In genomic region chr2:31142505-31142904, GRCm38 (mm10) we compare ENCODE assay signal across 7 mouse cellular contexts. TPM values are rescaled to one million over a fixed set of nuclear protein-coding genes. Genes with fewer than 3 reads are reported as not detected.
DNase-seq lines count a peak whose midpoint lies in the region; ATAC-seq and TF ChIP-seq lines count a peak whose summit lies in the region.

No protein-coding gene starts in this region.

- no peak for DNase-seq in neural tube, embryonic 11.5 days (ENCODE audit: low spot score)
- no peak for DNase-seq in neural tube, embryonic 10.5 days (ENCODE audit: extremely low spot score, low spot score)
- no peak for DNase-seq in forebrain, embryonic 11.5 days (ENCODE audit: low spot score)
- peak; percentile 49 for DNase-seq in kidney, postnatal 0 days (ENCODE audit: low spot score)
- DNase-seq in frontal cortex, adult 2 months (ENCODE audit: extremely low spot score in 1 of 2, low spot score in 1 of 2) = no peak

- no peak for ATAC-seq in neural tube, embryonic 11.5 days (ENCODE audit: insufficient read depth, low FRiP score, low TSS enrichment)
- no peak for ATAC-seq in forebrain, embryonic 11.5 days (replicated peaks; ENCODE audit: low FRiP score)
- no peak for ATAC-seq in kidney, postnatal 0 days (replicated peaks; ENCODE audit: low FRiP score, low read depth)
- ATAC-seq in neural tube, embryonic 14.5 days (ENCODE audit: low read depth) = no peak
- no peak for ATAC-seq in activated CD4-positive, CD25-positive, alpha-beta regulatory T cell, adult 4 months

- no peak overlapping the region for H3K27ac ChIP-seq in neural tube, embryonic 11.5 days (ENCODE audit: low read depth, low read length)
- 0 out of 2 replicates have a peak overlapping the region, but pooled peaks have one; percentile 12 for H3K27ac ChIP-seq in forebrain, embryonic 11.5 days (ENCODE audit: low read depth, low read length)
- H3K27ac ChIP-seq in kidney, postnatal 0 days = peak overlapping the region; percentile 74
- H3K27ac ChIP-seq in neural tube, embryonic 14.5 days (ENCODE audit: low read depth, low read length) = no peak overlapping the region

- H3K4me1 ChIP-seq in neural tube, embryonic 11.5 days (ENCODE audit: control insufficient read depth, insufficient read depth, low read length) = peaks cover 10% of the 10 kb centered on the region; the same call in 1 of the 2 replicates
- peaks cover 5% of the 10 kb centered on the region; the same call in 1 of the 2 replicates for H3K4me1 ChIP-seq in forebrain, embryonic 11.5 days (replicated peaks; ENCODE audit: control insufficient read depth, insufficient read depth, low read length)
- H3K4me1 ChIP-seq in kidney, postnatal 0 days (replicated peaks; ENCODE audit: insufficient read depth, low read length) = peaks cover 2% of the 10 kb centered on the region
- H3K4me1 ChIP-seq in neural tube, embryonic 14.5 days (ENCODE audit: control insufficient read depth, insufficient read depth, low read length) = peaks cover 11% of the 10 kb centered on the region; the same call in 1 of the 2 replicates

- H3K36me3 ChIP-seq in neural tube, embryonic 11.5 days (ENCODE audit: control insufficient read depth, insufficient read depth, low read length) = no peaks in the 10 kb centered on the region; the same call in 1 of the 2 replicates
- H3K36me3 ChIP-seq in forebrain, embryonic 11.5 days (ENCODE audit: control insufficient read depth, insufficient read depth, low read length) = no peaks in the 10 kb centered on the region
- H3K36me3 ChIP-seq in kidney, postnatal 0 days (ENCODE audit: insufficient read depth, low read length) = no peaks in the 10 kb centered on the region
- peaks cover 5% of the 10 kb centered on the region; the same call in 1 of the 2 replicates for H3K36me3 ChIP-seq in neural tube, embryonic 14.5 days (ENCODE audit: control insufficient read depth, insufficient read depth, low read length)

- 38% methylated on average over 3 of the region's 3 CpGs for WGBS in neural tube, embryonic 11.5 days
- 34% methylated on average over 3 of the region's 3 CpGs for WGBS in forebrain, embryonic 11.5 days
- whole genome bisulfite sequencing in kidney, postnatal 0 days = 28% methylated on average over 3 of the region's 3 CpGs
- WGBS in neural tube, embryonic 14.5 days = 28% methylated on average over 3 of the region's 3 CpGs

- H3K9ac ChIP-seq in neural tube, embryonic 11.5 days (ENCODE audit: low read length) = peak overlapping the region; percentile 27; the same call in 1 of the 2 replicates
- peak overlapping the region; percentile 79; the same call in 1 of the 2 replicates for H3K9ac ChIP-seq in forebrain, embryonic 11.5 days (ENCODE audit: low read length)
- peak overlapping the region; percentile 86; the same call in 1 of the 2 replicates for H3K9ac ChIP-seq in kidney, postnatal 0 days (ENCODE audit: low read depth, low read length)
- H3K9ac ChIP-seq in neural tube, embryonic 14.5 days (replicated peaks; ENCODE audit: low read depth, low read length) = no peak overlapping the region; the same call in 1 of the 2 replicates

- 0 out of 2 replicates have a peak, but pooled peaks cover 2% of the 10 kb centered on the region for H3K27me3 ChIP-seq in neural tube, embryonic 11.5 days (ENCODE audit: control insufficient read depth, insufficient read depth, low read length)
- H3K27me3 ChIP-seq in forebrain, embryonic 11.5 days (ENCODE audit: control insufficient read depth, insufficient read depth, low read length) = peaks cover 2% of the 10 kb centered on the region; the same call in 1 of the 2 replicates
- no peaks in the 10 kb centered on the region for H3K27me3 ChIP-seq in kidney, postnatal 0 days (ENCODE audit: insufficient read depth, low read length)
- H3K27me3 ChIP-seq in neural tube, embryonic 14.5 days (ENCODE audit: control insufficient read depth, insufficient read depth, low read length) = no peaks in the 10 kb centered on the region

- peak; percentile 51; the same call in 1 of the 2 replicates for TF ChIP-seq CTCF in kidney, postnatal 0 days (IDR thresholded peaks at IDR 0.05; ENCODE audit: low read depth)

- peak overlapping the region; percentile 97 for H3K4me2 ChIP-seq in neural tube, embryonic 11.5 days (ENCODE audit: low read depth)
- peak overlapping the region; percentile 73 for H3K4me2 ChIP-seq in forebrain, embryonic 11.5 days (ENCODE audit: low read depth, low read length, severe bottlenecking)
- peak overlapping the region; percentile 95 for H3K4me2 ChIP-seq in kidney, postnatal 0 days (ENCODE audit: low read length)
- peak overlapping the region; percentile 90 for H3K4me2 ChIP-seq in neural tube, embryonic 14.5 days (ENCODE audit: low read depth, low read length)

- no peaks in the 10 kb centered on the region for H3K9me3 ChIP-seq in neural tube, embryonic 11.5 days (ENCODE audit: control insufficient read depth, low read length)
- H3K9me3 ChIP-seq in forebrain, embryonic 11.5 days (ENCODE audit: control insufficient read depth, low read length) = no peaks in the 10 kb centered on the region
- no peaks in the 10 kb centered on the region for H3K9me3 ChIP-seq in kidney, postnatal 0 days (replicated peaks; ENCODE audit: low read length)
- no peaks in the 10 kb centered on the region for H3K9me3 ChIP-seq in neural tube, embryonic 14.5 days (ENCODE audit: control insufficient read depth, low read length)

- H3K4me3 ChIP-seq in neural tube, embryonic 11.5 days (ENCODE audit: low read depth, low read length) = peak overlapping the region; percentile 85
- H3K4me3 ChIP-seq in forebrain, embryonic 11.5 days (ENCODE audit: low read depth, low read length) = peak overlapping the region; percentile 75
- peak overlapping the region; percentile 69 for H3K4me3 ChIP-seq in kidney, postnatal 0 days (replicated peaks; ENCODE audit: low read depth, low read length)
- H3K4me3 ChIP-seq in neural tube, embryonic 14.5 days (ENCODE audit: low read depth, low read length) = peak overlapping the region; percentile 86; the same call in 1 of the 2 replicates

RNA-seq across cellular contexts. Expression of gene Fnbp1, which starts 0.7 kb away (rescaled TPM):
- polyA plus RNA-seq in neural tube, embryonic 11.5 days (2014; fragmentation: Nextera tagmentation; extraction: Ambion mirVana) = 15.4 and 17.6 TPM in 2 replicates
- polyA plus RNA-seq in forebrain, embryonic 11.5 days (2014; fragmentation: Nextera tagmentation; extraction: Ambion mirVana) = 15.9 and 17.3 TPM in 2 replicates
- 12.3 and 14.0 TPM in 2 replicates for polyA plus RNA-seq in kidney, postnatal 0 days (2015; fragmentation: Nextera tagmentation; extraction: Ambion mirVana)
- 32.6 and 33.3 TPM in 2 replicates for polyA plus RNA-seq in neural tube, embryonic 14.5 days (2014; fragmentation: Nextera tagmentation; extraction: Ambion mirVana)
- polyA plus RNA-seq in activated CD4-positive, CD25-positive, alpha-beta regulatory T cell, adult 4 months (2017; shearing (Covaris generic)) = 100 to 1,000 TPM in 1 of 2 experiments, 10 to 100 TPM in 1; 99.6 to 101 TPM
- 95.9 and 101 TPM in 2 replicates for polyA plus RNA-seq in frontal cortex, adult 2 months (2012; rRNA removed)

RNA-seq across cellular contexts. Expression of gene Gpr107, which starts 9.6 kb away (rescaled TPM):
- polyA plus RNA-seq in neural tube, embryonic 11.5 days (2014; fragmentation: Nextera tagmentation; extraction: Ambion mirVana) = 28.0 and 28.4 TPM in 2 replicates
- 30.7 and 32.2 TPM in 2 replicates for polyA plus RNA-seq in forebrain, embryonic 11.5 days (2014; fragmentation: Nextera tagmentation; extraction: Ambion mirVana)
- 30.7 and 32.3 TPM in 2 replicates for polyA plus RNA-seq in kidney, postnatal 0 days (2015; fragmentation: Nextera tagmentation; extraction: Ambion mirVana)
- polyA plus RNA-seq in neural tube, embryonic 14.5 days (2014; fragmentation: Nextera tagmentation; extraction: Ambion mirVana) = 24.2 and 27.8 TPM in 2 replicates
- 10 to 100 TPM; 44.8 to 45.0 TPM for polyA plus RNA-seq in activated CD4-positive, CD25-positive, alpha-beta regulatory T cell, adult 4 months (2017; shearing (Covaris generic))
- polyA plus RNA-seq in frontal cortex, adult 2 months (2012; rRNA removed) = 28.0 and 30.4 TPM in 2 replicates

Comparison
In these comparisons a context has a peak if more than half of its experiments do, and no peak if none do; other contexts are left out.
1. H3K27ac ChIP-seq: peak in forebrain, embryonic 11.5 days (single experiment) and kidney, postnatal 0 days (single experiment); none in neural tube, embryonic 11.5 days (single experiment) and neural tube, embryonic 14.5 days (single experiment).
2. Peak in every context shown above with its lines, with median percentiles within 50 percentile points of each other: H3K4me2 ChIP-seq and H3K4me3 ChIP-seq.